Mouse (Mus musculus): Measurements from ENCODE around the gene Net1.

- TF ChIP-seq EP300 (IDR thresholded peaks at IDR 0.05; ENCODE audit: low read depth) = no peak
- no peak for TF ChIP-seq CTCF (IDR thresholded peaks at IDR 0.05; ENCODE audit: low read depth)
Observed at GRCm38 (mm10) chr13:3951198-3951914, 33.3 kb upstream of the Net1 start.

All from heart, postnatal 0 days (tissue).